Comparison of ENCODE assay signal across 9 mouse cellular contexts in genomic region chr7:44970231-44970691, GRCm38 (mm10). TPM values are rescaled to one million over a fixed set of nuclear protein-coding genes. Genes with fewer than 3 reads are reported as not detected.
DNase-seq lines count a peak whose midpoint lies in the region; ATAC-seq and TF ChIP-seq lines count a peak whose summit lies in the region.
"Had no signal": no experiment of that assay in that cellular context is flagged by ENCODE, and none has a peak within 500 bp of the region (broad histone marks: within the 10 kb centered on the region; RNA-seq: fewer than 3 reads in every experiment).

No protein-coding gene starts in this region.

- peaks cover 25% of the 10 kb centered on the region for H3K4me1 ChIP-seq in forebrain, embryonic 14.5 days (ENCODE audit: control insufficient read depth, insufficient read depth, low read length)
- peaks cover 5% of the 10 kb centered on the region; the same call in 1 of the 2 replicates for H3K4me1 ChIP-seq in lung, adult 2 months (ENCODE audit: control insufficient read depth, insufficient read depth, low read length)

- peak; percentile 65; the same call in 1 of the 2 replicates for TF ChIP-seq POLR2A in lung, adult 2 months (IDR thresholded peaks at IDR 0.05; ENCODE audit: borderline replicate concordance, extremely low read depth, low read depth, low read length)

- H3K9me3 ChIP-seq in forebrain, embryonic 14.5 days (replicated peaks; ENCODE audit: control insufficient read depth, low read length), result no peaks in the 10 kb centered on the region

- intact Hi-C loops in heart, postnatal 10 days (cut with DNase I), result no loop called here

- peak overlapping the region; percentile 35 for H3K4me3 ChIP-seq in forebrain, embryonic 14.5 days (ENCODE audit: low read depth, low read length)
- peak overlapping the region; percentile 88 for H3K4me3 ChIP-seq in lung, adult 2 months (replicated peaks; ENCODE audit: extremely low read depth, low read depth, low read length)

- peak; percentile 84 for ATAC-seq in cerebellum, adult (ENCODE audit: insufficient number of reproducible peaks, low FRiP score, low TSS enrichment)
- ATAC-seq in forebrain, embryonic 14.5 days, result peak; percentile 96
- ATAC-seq in neutrophil, adult 5-6 weeks (ENCODE audit: extremely low read depth, insufficient number of reproducible peaks, low FRiP score, poor library complexity, severe bottlenecking), result peak; percentile 59

- no peaks in the 10 kb centered on the region for H3K27me3 ChIP-seq in forebrain, embryonic 14.5 days (replicated peaks; ENCODE audit: control insufficient read depth, insufficient read depth, low read length)

- H3K4me2 ChIP-seq in forebrain, embryonic 14.5 days (ENCODE audit: low read length), result peak overlapping the region; percentile 58

- peaks cover 18% of the 10 kb centered on the region for H3K36me3 ChIP-seq in forebrain, embryonic 14.5 days (ENCODE audit: control insufficient read depth, insufficient read depth, low read length)

- peak overlapping the region; percentile 71 for H3K9ac ChIP-seq in forebrain, embryonic 14.5 days (ENCODE audit: low read length)

- WGBS in forebrain, embryonic 14.5 days, result under 1% methylated on average over 36 of the region's 36 CpGs
- 2% methylated on average over 36 of the region's 36 CpGs for WGBS in lung, adult 2 months

- peak overlapping the region; percentile 78 for H3K27ac ChIP-seq in forebrain, embryonic 14.5 days (ENCODE audit: low read depth, low read length)

- TF ChIP-seq CTCF in lung, adult 2 months (IDR thresholded peaks at IDR 0.05; ENCODE audit: insufficient read depth, low read length), result no peak

- peak; percentile 97 for DNase-seq in ES-CJ7 (ENCODE audit: low read depth, low spot score)
- DNase-seq in forebrain, embryonic 14.5 days (ENCODE audit: low spot score), result peak; percentile 96
- peak; percentile 88 for DNase-seq in heart, postnatal 10 days
- DNase-seq in kidney, postnatal 4 days, result peak; percentile 89 to 94
- DNase-seq in lung, adult 2 months, result peak; percentile 79
- peak; percentile 90 for DNase-seq in testis, postnatal 14 days (ENCODE audit: low spot score)

RNA-seq across cellular contexts. Expression of gene Cpt1c, which starts 4.4 kb away (rescaled TPM):
- polyA plus RNA-seq in forebrain, embryonic 14.5 days (2014; fragmentation: Nextera tagmentation; extraction: Ambion mirVana), result 37.3 and 41.0 TPM in 2 replicates
- 1 to 10 TPM; 4.1 to 6.2 TPM for total RNA-seq in heart, postnatal 10 days (2021)
- polyA plus RNA-seq in lung, adult 2 months (2012; rRNA removed), result 20.7 and 21.0 TPM in 2 replicates
- total RNA-seq in neutrophil, adult 5-6 weeks (2017), result not detected in 2 replicates

RNA-seq across cellular contexts. Expression of gene Prmt1, which starts 16.1 kb away (rescaled TPM):
- 241 and 274 TPM in 2 replicates for polyA plus RNA-seq in forebrain, embryonic 14.5 days (2014; fragmentation: Nextera tagmentation; extraction: Ambion mirVana)
- total RNA-seq in heart, postnatal 10 days (2021), result 100 to 1,000 TPM; 198 to 216 TPM
- 71.0 and 97.7 TPM in 2 replicates for polyA plus RNA-seq in lung, adult 2 months (2012; rRNA removed)
- total RNA-seq in neutrophil, adult 5-6 weeks (2017), result 41.1 and 52.0 TPM in 2 replicates

RNA-seq across cellular contexts. Expression of gene Irf3, which starts 27.2 kb away (rescaled TPM):
- 52.7 and 60.6 TPM in 2 replicates for polyA plus RNA-seq in forebrain, embryonic 14.5 days (2014; fragmentation: Nextera tagmentation; extraction: Ambion mirVana)
- 10 to 100 TPM; 34.1 to 47.9 TPM for total RNA-seq in heart, postnatal 10 days (2021)
- 125 and 130 TPM in 2 replicates for polyA plus RNA-seq in lung, adult 2 months (2012; rRNA removed)
- total RNA-seq in neutrophil, adult 5-6 weeks (2017), result 216 and 230 TPM in 2 replicates

RNA-seq across cellular contexts. Expression of gene Tsks, which starts 27.3 kb away (rescaled TPM):
- polyA plus RNA-seq in forebrain, embryonic 14.5 days (2014; fragmentation: Nextera tagmentation; extraction: Ambion mirVana), result not detected in 2 replicates
- total RNA-seq in heart, postnatal 10 days (2021), result not detected
- polyA plus RNA-seq in lung, adult 2 months (2012; rRNA removed), result 0.16 TPM in 1 of 2 replicates, not detected in the other
- not detected in 2 replicates for total RNA-seq in neutrophil, adult 5-6 weeks (2017)
- polyA plus RNA-seq: large intestine, adult 2 months had no signal

RNA-seq across cellular contexts. Expression of gene Bcl2l12, which starts 28.3 kb away (rescaled TPM):
- polyA plus RNA-seq in forebrain, embryonic 14.5 days (2014; fragmentation: Nextera tagmentation; extraction: Ambion mirVana), result 20.0 and 23.4 TPM in 2 replicates
- total RNA-seq in heart, postnatal 10 days (2021), result 10 to 100 TPM; 14.5 to 15.9 TPM
- 37.1 and 38.3 TPM in 2 replicates for polyA plus RNA-seq in lung, adult 2 months (2012; rRNA removed)
- 17.8 and 20.9 TPM in 2 replicates for total RNA-seq in neutrophil, adult 5-6 weeks (2017)

Comparison
In these comparisons a context has a peak if more than half of its experiments do, and no peak if none do; other contexts are left out.
1. Peak in every context shown above with its lines: DNase-seq, ATAC-seq, H3K4me3 ChIP-seq and H3K27ac ChIP-seq.